Mouse (Mus musculus): ENCODE measurements around the gene Ano6.
A peak's percentile ranks its signal among the peaks of the same experiment; 100 is the strongest.

DNA sequence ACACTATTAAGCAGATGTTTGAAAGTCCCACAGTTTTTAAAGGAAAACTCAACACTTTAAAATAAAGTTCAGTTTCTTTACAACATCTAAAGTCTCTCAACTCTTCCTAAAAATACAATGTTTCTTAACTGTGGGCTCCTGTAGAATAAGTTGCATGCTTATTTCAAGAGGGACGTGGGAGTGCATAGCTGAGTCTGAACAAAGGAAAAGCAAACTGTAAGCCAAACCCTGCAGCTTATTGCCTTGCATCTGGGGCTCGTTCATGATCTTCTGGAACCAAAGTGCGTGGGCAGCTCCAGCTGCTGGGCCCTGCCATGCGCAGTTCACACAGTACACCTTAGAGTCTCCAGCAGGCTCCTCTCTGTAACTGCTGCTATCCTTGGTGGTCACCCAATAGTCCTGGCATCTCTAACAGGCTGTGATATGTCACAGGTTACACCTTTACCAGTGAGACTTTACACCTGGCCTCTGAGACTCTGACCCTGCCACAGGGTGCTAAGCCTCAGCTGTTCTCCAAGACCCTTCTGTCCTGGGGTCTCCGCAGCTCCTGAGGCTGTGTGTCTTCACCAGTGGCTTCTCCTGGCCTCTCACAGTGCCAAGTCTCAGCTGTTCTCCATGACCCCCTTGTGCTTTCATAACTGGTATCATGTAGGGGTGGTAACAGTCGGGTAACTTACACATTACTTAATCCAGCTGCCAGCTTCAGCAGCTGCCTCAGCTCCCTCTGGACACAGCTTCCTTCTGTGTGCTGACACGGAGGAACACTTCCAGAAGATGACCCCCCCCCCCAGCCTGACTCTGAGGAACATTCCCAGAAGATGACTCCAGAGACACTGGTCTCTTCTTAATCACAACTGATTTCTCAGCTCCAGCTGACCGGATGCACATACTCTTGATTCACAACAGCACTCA, 66.3 kb downstream of the Ano6 start:
- no peak for TF ChIP-seq POLR2A (IDR thresholded peaks at IDR 0.05; ENCODE audit: insufficient read length, low read depth)
- no peak for TF ChIP-seq MAX (IDR thresholded peaks at IDR 0.05; ENCODE audit: low read depth)
- no peak for TF ChIP-seq CEBPB (IDR thresholded peaks at IDR 0.05; ENCODE audit: insufficient read depth, poor library complexity, severe bottlenecking)
- TF ChIP-seq MYOG (IDR thresholded peaks at IDR 0.05; ENCODE audit: control insufficient read depth in 1 of 3, insufficient read depth in 1 of 3, insufficient read length in 2 of 3, low read depth in 2 of 3), result peak in 1 of 3 experiments; percentile 7
- no peak for TF ChIP-seq MYOD1 (IDR thresholded peaks at IDR 0.05; ENCODE audit: control insufficient read depth in 1 of 3, insufficient read length in 2 of 3, low read depth in 2 of 3)
- TF ChIP-seq SRF (IDR thresholded peaks at IDR 0.05; ENCODE audit: control insufficient read depth, insufficient read length, low read depth), result no peak
- TF ChIP-seq USF1 (IDR thresholded peaks at IDR 0.05; ENCODE audit: low read depth), result no peak
- no peak for TF ChIP-seq TCF12 (IDR thresholded peaks at IDR 0.05; ENCODE audit: insufficient read depth, poor library complexity, severe bottlenecking)
- TF ChIP-seq POLR2AphosphoS2 (IDR thresholded peaks at IDR 0.05; ENCODE audit: insufficient read length, low read depth), result no peak
- no peak for TF ChIP-seq E2F4 (IDR thresholded peaks at IDR 0.05; ENCODE audit: insufficient read depth)
- TF ChIP-seq TCF3 (IDR thresholded peaks at IDR 0.05; ENCODE audit: insufficient read length, low read depth), result no peak

All from myocyte (in vitro differentiated cells).